Mouse (Mus musculus): ENCODE measurements at regions not wholly inside any gene's neighbourhood (a gene's known extent, or its start where the extent isn't known, plus 50 kb on each side); places are given as distances from the start of the nearest gene placed in this dataset.

DNA sequence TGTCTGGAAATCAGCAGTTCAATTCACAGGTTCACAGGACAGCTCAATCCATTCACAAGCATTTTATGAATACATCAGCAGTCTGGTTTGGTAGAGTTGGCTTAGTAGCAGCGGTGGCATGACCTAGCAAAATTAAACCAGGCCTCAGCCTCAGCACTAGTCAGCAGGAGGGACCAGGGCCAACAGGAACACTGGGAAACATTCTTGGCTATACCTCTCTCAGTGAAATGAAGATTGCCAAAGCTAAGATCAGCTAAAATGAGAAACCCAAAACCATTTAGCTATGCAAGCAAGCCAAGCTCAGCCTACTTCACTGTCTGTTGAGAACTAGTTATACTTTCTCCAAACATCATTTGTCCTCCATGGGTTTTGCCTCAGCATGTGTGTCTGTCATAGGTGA is 945.3 kb downstream of the Basp1 start:
- TF ChIP-seq CTCF (IDR thresholded peaks at IDR 0.05; ENCODE audit: borderline replicate concordance, insufficient read depth, low read depth, low read length) (no peak), POLR2A (IDR thresholded peaks at IDR 0.05; ENCODE audit: borderline replicate concordance, insufficient read depth, low read length) (no peak)
